Mouse (Mus musculus): Measurements from ENCODE around the gene Rbm25. TPM values are rescaled to one million over a fixed set of nuclear protein-coding genes. Genes with fewer than 3 reads are reported as not detected.

The Rbm25 gene
- polyA plus RNA-seq, 1 experiment from 2014 or later = 203 TPM

GRCm38 (mm10) chr12:83686575-83687350, 55.7 kb downstream of the Rbm25 start:
- peaks cover 26% of the 10 kb centered on the region for H3K4me1 ChIP-seq (replicated peaks)
- peaks cover 25% of the 10 kb centered on the region for H3K36me3 ChIP-seq
- H3K27me3 ChIP-seq (ENCODE audit: insufficient read depth, poor library complexity, severe bottlenecking) = no peaks in the 10 kb centered on the region
- H3K9me3 ChIP-seq = no peaks in the 10 kb centered on the region
- no peak for DNase-seq (ENCODE audit: low spot score)
- WGBS = 91% methylated on average over 9 of the region's 9 CpGs
- peak overlapping the region; percentile 35; the same call in 1 of the 2 replicates for H3K27ac ChIP-seq
- H3K4me3 ChIP-seq = no peak overlapping the region

- DNase-seq (ENCODE audit: low spot score) = peak; percentile 95
- Histone ChIP-seq H3K27ac (peak within 1 kb of the TSS; percentile 98), H3K4me3 (peak within 1 kb of the TSS; percentile 98), H3K9me3 (no peaks in the 10 kb centered on the region), H3K36me3 (peaks cover 26% of the 10 kb centered on the region), H3K4me1 (replicated peaks) (peaks cover 26% of the 10 kb centered on the region), H3K27me3 (ENCODE audit: insufficient read depth, poor library complexity, severe bottlenecking) (no peaks in the 10 kb centered on the region)
- under 1% methylated on average over 38 of the region's 38 CpGs for WGBS
Observed at GRCm38 (mm10) chr12:83687934-83688315, 56.9 kb downstream of the Rbm25 start, which contains the start of gene Psen1. TSS of gene Psen1 (plus strand) at chr12:83688152.

GRCm38 (mm10) chr12:83688316-83689086, 57.5 kb downstream of the Rbm25 start:
- Histone ChIP-seq H3K4me1 (replicated peaks) (peaks cover 26% of the 10 kb centered on the region), H3K36me3 (peaks cover 24% of the 10 kb centered on the region), H3K27me3 (ENCODE audit: insufficient read depth, poor library complexity, severe bottlenecking) (no peaks in the 10 kb centered on the region), H3K9me3 (no peaks in the 10 kb centered on the region), H3K27ac (peak overlapping the region; percentile 98), H3K4me3 (peak overlapping the region; percentile 98)
- WGBS = 1% methylated on average over 49 of the region's 49 CpGs
- DNase-seq (ENCODE audit: low spot score) = no peak

- Histone ChIP-seq H3K4me3 (peak overlapping the region; percentile 98), H3K9me3 (no peaks in the 10 kb centered on the region), H3K27me3 (ENCODE audit: insufficient read depth, poor library complexity, severe bottlenecking) (no peaks in the 10 kb centered on the region), H3K27ac (peak overlapping the region; percentile 98; the same call in 1 of the 2 replicates), H3K4me1 (replicated peaks) (peaks cover 26% of the 10 kb centered on the region), H3K36me3 (peaks cover 19% of the 10 kb centered on the region)
- DNase-seq (ENCODE audit: low spot score) = no peak
- WGBS = 34% methylated on average over 6 of the region's 6 CpGs
Observed at GRCm38 (mm10) chr12:83689087-83689432, 58.0 kb downstream of the Rbm25 start.

GRCm38 (mm10) chr12:83694011-83694410, 63.0 kb downstream of the Rbm25 start:
- no peak overlapping the region for H3K27ac ChIP-seq
- no peaks in the 10 kb centered on the region for H3K27me3 ChIP-seq (ENCODE audit: insufficient read depth, poor library complexity, severe bottlenecking)
- H3K9me3 ChIP-seq = no peaks in the 10 kb centered on the region
- H3K4me3 ChIP-seq = no peak overlapping the region
- 85% methylated on average over 5 of the region's 5 CpGs for WGBS
- no peak for DNase-seq (ENCODE audit: low spot score)
- peaks cover 24% of the 10 kb centered on the region for H3K4me1 ChIP-seq (replicated peaks)
- H3K36me3 ChIP-seq = peaks cover 18% of the 10 kb centered on the region

- Histone ChIP-seq H3K4me3 (no peak overlapping the region), H3K36me3 (peaks cover 23% of the 10 kb centered on the region), H3K27ac (no peak overlapping the region), H3K4me1 (replicated peaks) (peaks cover 17% of the 10 kb centered on the region), H3K27me3 (ENCODE audit: insufficient read depth, poor library complexity, severe bottlenecking) (no peaks in the 10 kb centered on the region), H3K9me3 (no peaks in the 10 kb centered on the region)
- WGBS = 88% methylated on average over 3 of the region's 3 CpGs
- DNase-seq (ENCODE audit: low spot score) = no peak
Observed at GRCm38 (mm10) chr12:83694669-83695068, 63.6 kb downstream of the Rbm25 start.

GRCm38 (mm10) chr12:83698637-83699036, 67.6 kb downstream of the Rbm25 start:
- H3K9me3 ChIP-seq = no peaks in the 10 kb centered on the region
- DNase-seq (ENCODE audit: low spot score) = no peak
- WGBS = 91% methylated on average over 4 of the region's 4 CpGs
- no peak overlapping the region for H3K27ac ChIP-seq
- no peak overlapping the region for H3K4me3 ChIP-seq
- peaks cover 37% of the 10 kb centered on the region for H3K36me3 ChIP-seq
- no peaks in the 10 kb centered on the region for H3K27me3 ChIP-seq (ENCODE audit: insufficient read depth, poor library complexity, severe bottlenecking)
- peaks cover 18% of the 10 kb centered on the region for H3K4me1 ChIP-seq (replicated peaks)

- no peaks in the 10 kb centered on the region for H3K9me3 ChIP-seq
- no peak overlapping the region for H3K4me3 ChIP-seq
- 92% methylated on average over 7 of the region's 7 CpGs for WGBS
- DNase-seq (ENCODE audit: low spot score) = no peak
- H3K36me3 ChIP-seq = peaks cover 57% of the 10 kb centered on the region
- peaks cover 16% of the 10 kb centered on the region for H3K4me1 ChIP-seq (replicated peaks)
- no peaks in the 10 kb centered on the region for H3K27me3 ChIP-seq (ENCODE audit: insufficient read depth, poor library complexity, severe bottlenecking)
- H3K27ac ChIP-seq = no peak overlapping the region
Observed at GRCm38 (mm10) chr12:83701608-83702007, 70.6 kb downstream of the Rbm25 start.

GRCm38 (mm10) chr12:83702796-83703195, 71.8 kb downstream of the Rbm25 start:
- H3K4me3 ChIP-seq = no peak overlapping the region

GRCm38 (mm10) chr12:83706951-83707350, 75.9 kb downstream of the Rbm25 start:
- Histone ChIP-seq H3K4me1 (replicated peaks) (peaks cover 15% of the 10 kb centered on the region), H3K27ac (no peak overlapping the region), H3K4me3 (no peak overlapping the region), H3K27me3 (ENCODE audit: insufficient read depth, poor library complexity, severe bottlenecking) (no peaks in the 10 kb centered on the region), H3K36me3 (peaks cover 65% of the 10 kb centered on the region), H3K9me3 (no peaks in the 10 kb centered on the region)
- DNase-seq (ENCODE audit: low spot score) = no peak
- 91% methylated on average over 4 of the region's 4 CpGs for WGBS

More at GRCm38 (mm10) chr12:83702796-83703195, 71.8 kb downstream of the Rbm25 start:
- Histone ChIP-seq H3K27me3 (ENCODE audit: insufficient read depth, poor library complexity, severe bottlenecking) (no peaks in the 10 kb centered on the region), H3K27ac (no peak overlapping the region), H3K36me3 (peaks cover 66% of the 10 kb centered on the region), H3K9me3 (no peaks in the 10 kb centered on the region), H3K4me1 (replicated peaks) (peaks cover 19% of the 10 kb centered on the region)
- DNase-seq (ENCODE audit: low spot score) = peak; percentile 26
- WGBS = 42% methylated on average over 4 of the region's 4 CpGs

- no peak for DNase-seq (ENCODE audit: low spot score)
- WGBS = 90% methylated on average over 7 of the region's 7 CpGs
- H3K4me3 ChIP-seq = no peak overlapping the region
Observed at GRCm38 (mm10) chr12:83708160-83709092, 77.4 kb downstream of the Rbm25 start.

GRCm38 (mm10) chr12:83709934-83710333, 78.9 kb downstream of the Rbm25 start:
- H3K4me3 ChIP-seq = no peak overlapping the region
- H3K27ac ChIP-seq = no peak overlapping the region
- H3K36me3 ChIP-seq = peaks cover 79% of the 10 kb centered on the region
- H3K9me3 ChIP-seq = no peaks in the 10 kb centered on the region
- H3K4me1 ChIP-seq (replicated peaks) = 0 out of 2 replicates have a peak, but pooled peaks cover 5% of the 10 kb centered on the region
- no peak for DNase-seq (ENCODE audit: low spot score)
- no peaks in the 10 kb centered on the region for H3K27me3 ChIP-seq (ENCODE audit: insufficient read depth, poor library complexity, severe bottlenecking)
- WGBS = 92% methylated on average over 2 of the region's 2 CpGs

More at GRCm38 (mm10) chr12:83708160-83709092, 77.4 kb downstream of the Rbm25 start:
- 0 out of 2 replicates have a peak, but pooled peaks cover 5% of the 10 kb centered on the region for H3K4me1 ChIP-seq (replicated peaks)
- H3K36me3 ChIP-seq = peaks cover 74% of the 10 kb centered on the region
- H3K27me3 ChIP-seq (ENCODE audit: insufficient read depth, poor library complexity, severe bottlenecking) = no peaks in the 10 kb centered on the region
- H3K9me3 ChIP-seq = no peaks in the 10 kb centered on the region
- no peak overlapping the region for H3K27ac ChIP-seq
